Mouse (Mus musculus) cerebellum, adult 18-20 months (tissue): ENCODE measurements at regions not wholly inside any gene's neighbourhood (a gene's known extent, or its start where the extent isn't known, plus 50 kb on each side); places are given as distances from the start of the nearest gene placed in this dataset.
"Not testable (repeated sequence)": the region's sequence is repeated elsewhere in the genome, so short reads cannot be mapped to it uniquely, and the experiment has no call there.

ENCODE experiments used
- DNase-seq, 2 experiments: peaks; one replicate each; pipeline ENCODE4 v3.0.0; 2021

- peak; percentile 48 to 56 for DNase-seq
These were observed 164.1 kb upstream of the Castor2 start for GRCm38 (mm10) chr5:133935451-133935850.

GRCm38 (mm10) chr5:133935006-133935405 lies 164.5 kb upstream of the Castor2 start:
- DNase-seq = peak; percentile 57 to 64

- peak; percentile 59 to 61 for DNase-seq
These were observed 169.4 kb upstream of the Castor2 start for GRCm38 (mm10) chr5:133930101-133930500.

- no peak for DNase-seq
These were observed 172.5 kb upstream of the Castor2 start for GRCm38 (mm10) chr5:133927054-133927453.

- DNase-seq = peak; percentile 66 to 73
These were observed 174.2 kb upstream of the Castor2 start for GRCm38 (mm10) chr5:133925184-133925900.

GRCm38 (mm10) chr5:133922181-133922580 lies 177.3 kb upstream of the Castor2 start:
- no peak for DNase-seq

- DNase-seq = peak; percentile 67 to 76
These were observed 183.6 kb upstream of the Castor2 start for GRCm38 (mm10) chr5:133915734-133916550.

GRCm38 (mm10) chr5:133907442-133907841 lies 192.1 kb upstream of the Castor2 start:
- DNase-seq = no peak

GRCm38 (mm10) chr5:133898025-133898598 lies 201.4 kb upstream of the Castor2 start:
- peak; percentile 55 to 59 for DNase-seq

GRCm38 (mm10) chr5:133890728-133891127 lies 208.8 kb upstream of the Castor2 start:
- peak in 1 of 2 experiments; percentile 22 for DNase-seq

GRCm38 (mm10) chr5:133889841-133890240 lies 209.7 kb upstream of the Castor2 start:
- DNase-seq = peak; percentile 89 to 95

- no peak for DNase-seq
These were observed 214.0 kb upstream of the Castor2 start for GRCm38 (mm10) chr5:133885507-133885906.

- peak; percentile 77 to 78 for DNase-seq
These were observed 214.5 kb upstream of the Castor2 start for GRCm38 (mm10) chr5:133885016-133885415.

- peak in 1 of 2 experiments; percentile 22 for DNase-seq
These were observed 214.9 kb upstream of the Castor2 start for GRCm38 (mm10) chr5:133884593-133884992.

GRCm38 (mm10) chr5:133844483-133844882 lies 255.0 kb upstream of the Castor2 start:
- DNase-seq = no peak

GRCm38 (mm10) chr5:133842059-133842706 lies 257.3 kb upstream of the Castor2 start:
- DNase-seq = not testable (repeated sequence)

- DNase-seq = no peak
These were observed 261.2 kb upstream of the Castor2 start for GRCm38 (mm10) chr5:133838286-133838685.

GRCm38 (mm10) chr5:133833217-133833616 lies 266.3 kb upstream of the Castor2 start:
- DNase-seq = no peak

GRCm38 (mm10) chr5:133828226-133828625 lies 271.3 kb upstream of the Castor2 start:
- no peak for DNase-seq

- DNase-seq = no peak
These were observed 275.6 kb upstream of the Castor2 start for GRCm38 (mm10) chr5:133823871-133824270.

- peak; percentile 15 to 35 for DNase-seq
These were observed 278.2 kb upstream of the Castor2 start for GRCm38 (mm10) chr5:133821273-133821672.

GRCm38 (mm10) chr5:133815462-133815861 lies 284.0 kb upstream of the Castor2 start:
- no peak for DNase-seq

GRCm38 (mm10) chr5:133814436-133814835 lies 285.1 kb upstream of the Castor2 start:
- no peak for DNase-seq
